Mouse (Mus musculus) brain, embryonic 14.5 days (tissue): ENCODE measurements around the gene Tmem223.

Experiments
- CTCF ChIP-seq: fragments of 200-500 bp; IDR thresholded peaks from 2 replicates; pipeline ENCODE4 v1.5.1; 2012; ENCODE audit warnings: inconsistent platforms, mild to moderate bottlenecking, moderate library complexity, borderline replicate concordance; ENCODE audit not compliant: insufficient read depth, insufficient read length; ENCODE audit errors: extremely low read depth
- POLR2A ChIP-seq: fragments of 200-500 bp; IDR thresholded peaks from 2 replicates; pipeline ENCODE4 v1.6.1; 2012; ENCODE audit warnings: mild to moderate bottlenecking, inconsistent platforms, borderline replicate concordance; ENCODE audit not compliant: poor library complexity, insufficient read depth, insufficient read length, severe bottlenecking; ENCODE audit errors: extremely low read depth

DNA sequence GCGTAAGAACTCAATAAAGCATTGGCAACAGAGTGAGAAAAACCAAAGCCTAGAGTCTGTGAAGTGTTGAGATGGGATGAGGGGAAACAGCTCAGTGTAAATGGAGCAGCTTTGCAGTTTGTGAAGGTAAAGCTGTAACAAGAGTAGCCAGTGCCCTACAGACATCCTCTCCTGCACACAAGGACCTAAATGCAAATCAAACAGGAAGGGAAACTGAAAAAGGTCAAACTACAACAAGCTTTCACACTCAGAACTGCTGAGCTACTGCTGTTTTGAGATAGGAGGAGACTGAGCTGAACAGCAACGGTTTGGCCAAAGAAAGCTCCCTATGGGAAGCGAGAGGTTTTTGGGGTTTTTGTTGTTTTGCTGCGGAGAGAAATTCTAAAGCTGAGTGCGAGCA, 36.0 kb downstream of the Tmem223 start:
- no peak for TF ChIP-seq POLR2A
- no peak for TF ChIP-seq CTCF
